ENCODE assay signal across 18 mouse cellular contexts in the genomic region with DNA sequence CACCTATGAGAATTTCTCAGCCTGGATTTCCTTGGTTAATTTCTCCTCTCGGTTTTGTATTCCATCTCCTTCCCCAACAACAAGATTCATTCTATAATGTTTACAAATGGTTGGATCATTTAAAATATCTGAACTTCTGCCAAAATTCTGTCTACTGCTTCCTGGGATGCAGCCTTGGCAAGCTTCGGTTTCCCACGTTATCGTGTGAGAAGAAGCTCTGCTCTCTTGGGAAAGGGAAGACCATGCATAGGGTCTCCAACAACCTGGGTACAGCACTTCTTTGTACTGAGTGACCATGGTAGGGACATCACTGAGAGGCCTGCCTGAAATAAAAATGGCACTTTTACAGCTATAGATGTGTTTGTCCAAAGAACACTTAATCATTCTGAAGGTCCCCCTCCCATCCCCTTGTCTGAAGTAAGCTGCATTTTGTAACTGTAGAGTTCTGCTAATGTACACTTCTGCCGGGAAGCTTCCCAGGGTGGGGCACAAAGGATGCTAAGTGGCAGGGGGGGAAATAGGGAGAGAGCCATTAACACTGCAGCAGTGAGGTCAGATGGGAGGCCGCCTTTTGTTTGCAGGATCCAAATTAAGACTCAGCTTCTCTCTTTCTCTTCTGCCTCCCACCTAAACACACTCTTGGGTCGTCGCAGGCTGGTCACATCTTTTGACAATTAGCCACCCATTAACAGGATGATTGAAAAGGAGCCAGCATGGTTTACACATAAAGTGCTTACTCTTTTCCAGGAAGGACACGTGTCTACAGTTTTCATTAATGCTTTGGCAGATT.
DNase-seq lines count a peak whose midpoint lies in the region; ATAC-seq and TF ChIP-seq lines count a peak whose summit lies in the region.
"Had no signal": no experiment of that assay in that cellular context is flagged by ENCODE, and none has a peak within 500 bp of the region (broad histone marks: within the 10 kb centered on the region; RNA-seq: fewer than 3 reads in every experiment).

No protein-coding gene starts in this region.

- peak; percentile 57 for DNase-seq in forebrain, embryonic 11.5 days (ENCODE audit: low spot score)
- peak; percentile 18 for DNase-seq in lung, postnatal 0 days (ENCODE audit: low spot score)
- no peak for DNase-seq in lung, adult 2 months
- DNase-seq in embryonic facial prominence, embryonic 14.5 days (ENCODE audit: low spot score) = peak; percentile 19
- DNase-seq in gastrocnemius, adult 8-10 months (ENCODE audit: low spot score in 2 of 2) = no peak
- no peak for DNase-seq in cerebellum, postnatal 25 days
- DNase-seq: adrenal gland, adult 2 months; cerebellum, postnatal 36 days; heart, adult 2 months; heart, postnatal 14 days; thymus, postnatal 4 days had no signal

- no peak for TF ChIP-seq POLR2A in lung, adult 2 months (IDR thresholded peaks at IDR 0.05; ENCODE audit: borderline replicate concordance, extremely low read depth, low read depth, low read length)

- ATAC-seq in forebrain, embryonic 11.5 days (replicated peaks; ENCODE audit: low FRiP score) = peak; percentile 65
- ATAC-seq in forebrain, embryonic 15.5 days (replicated peaks) = no peak
- peak; percentile 37; the same call in 1 of the 2 replicates for ATAC-seq in lung, postnatal 0 days
- ATAC-seq in embryonic facial prominence, embryonic 14.5 days (ENCODE audit: low read depth) = no peak
- peak; percentile 41; the same call in 1 of the 2 replicates for ATAC-seq in neural tube, embryonic 14.5 days (ENCODE audit: low read depth)
- ATAC-seq: intestine, embryonic 15.5 days had no signal

- no peaks in the 10 kb centered on the region for H3K36me3 ChIP-seq in forebrain, embryonic 11.5 days (ENCODE audit: control insufficient read depth, insufficient read depth, low read length)
- H3K36me3 ChIP-seq in forebrain, embryonic 15.5 days = no peaks in the 10 kb centered on the region
- no peaks in the 10 kb centered on the region for H3K36me3 ChIP-seq in lung, postnatal 0 days (ENCODE audit: insufficient read depth, low read length)
- H3K36me3 ChIP-seq in embryonic facial prominence, embryonic 14.5 days (ENCODE audit: control insufficient read depth, insufficient read depth, low read length) = no peaks in the 10 kb centered on the region
- no peaks in the 10 kb centered on the region for H3K36me3 ChIP-seq in neural tube, embryonic 14.5 days (ENCODE audit: control insufficient read depth, insufficient read depth, low read length)
- H3K36me3 ChIP-seq: intestine, embryonic 15.5 days had no signal

- H3K9ac ChIP-seq in forebrain, embryonic 11.5 days (ENCODE audit: low read length) = no peak overlapping the region
- H3K9ac ChIP-seq in forebrain, embryonic 15.5 days (replicated peaks) = no peak overlapping the region
- H3K9ac ChIP-seq in lung, postnatal 0 days (replicated peaks; ENCODE audit: low read depth) = no peak overlapping the region
- H3K9ac ChIP-seq in embryonic facial prominence, embryonic 14.5 days (ENCODE audit: low read depth, low read length) = no peak overlapping the region
- H3K9ac ChIP-seq in neural tube, embryonic 14.5 days (replicated peaks; ENCODE audit: low read depth, low read length) = no peak overlapping the region
- H3K9ac ChIP-seq: intestine, embryonic 15.5 days; liver, embryonic 14.5 days had no signal

- H3K4me1 ChIP-seq in forebrain, embryonic 11.5 days (replicated peaks; ENCODE audit: control insufficient read depth, insufficient read depth, low read length) = peaks cover 2% of the 10 kb centered on the region; the same call in 1 of the 2 replicates
- H3K4me1 ChIP-seq in forebrain, embryonic 15.5 days = peaks cover 6% of the 10 kb centered on the region
- H3K4me1 ChIP-seq in lung, postnatal 0 days (ENCODE audit: insufficient read depth, low read depth, low read length) = peaks cover 4% of the 10 kb centered on the region; the same call in 1 of the 2 replicates
- no peaks in the 10 kb centered on the region for H3K4me1 ChIP-seq in lung, adult 2 months (ENCODE audit: control insufficient read depth, insufficient read depth, low read length)
- no peaks in the 10 kb centered on the region for H3K4me1 ChIP-seq in embryonic facial prominence, embryonic 14.5 days (ENCODE audit: control insufficient read depth, insufficient read depth, low read length)
- peaks cover 4% of the 10 kb centered on the region; the same call in 1 of the 2 replicates for H3K4me1 ChIP-seq in neural tube, embryonic 14.5 days (ENCODE audit: control insufficient read depth, insufficient read depth, low read length)
- H3K4me1 ChIP-seq: megakaryocyte, embryonic 14.5 days had no signal

- 39% methylated on average over 9 of the region's 9 CpGs for WGBS in forebrain, embryonic 11.5 days
- 15% methylated on average over 9 of the region's 9 CpGs for WGBS in forebrain, embryonic 15.5 days
- 18% methylated on average over 9 of the region's 9 CpGs for WGBS in lung, postnatal 0 days
- 27% methylated on average over 9 of the region's 9 CpGs for WGBS in lung, adult 2 months
- 45% methylated on average over 9 of the region's 9 CpGs for WGBS in embryonic facial prominence, embryonic 14.5 days
- 28% methylated on average over 9 of the region's 9 CpGs for WGBS in neural tube, embryonic 14.5 days

- no peak for TF ChIP-seq EP300 in lung, postnatal 0 days (IDR thresholded peaks at IDR 0.05)

- H3K4me3 ChIP-seq in forebrain, embryonic 11.5 days (ENCODE audit: low read depth, low read length) = no peak overlapping the region
- H3K4me3 ChIP-seq in forebrain, embryonic 15.5 days = no peak overlapping the region
- H3K4me3 ChIP-seq in lung, postnatal 0 days (ENCODE audit: low read depth, low read length) = no peak overlapping the region
- H3K4me3 ChIP-seq in lung, adult 2 months (replicated peaks; ENCODE audit: extremely low read depth, low read depth, low read length) = no peak overlapping the region
- no peak overlapping the region for H3K4me3 ChIP-seq in embryonic facial prominence, embryonic 14.5 days (ENCODE audit: low read depth, low read length)
- no peak overlapping the region for H3K4me3 ChIP-seq in neural tube, embryonic 14.5 days (ENCODE audit: low read depth, low read length)
- H3K4me3 ChIP-seq: heart, adult 2 months; intestine, embryonic 15.5 days; megakaryocyte, embryonic 14.5 days; myocyte had no signal

- no peak overlapping the region for H3K27ac ChIP-seq in forebrain, embryonic 11.5 days (ENCODE audit: low read depth, low read length)
- H3K27ac ChIP-seq in forebrain, embryonic 15.5 days (replicated peaks) = no peak overlapping the region
- H3K27ac ChIP-seq in lung, postnatal 0 days (ENCODE audit: low read length) = no peak overlapping the region
- H3K27ac ChIP-seq in embryonic facial prominence, embryonic 14.5 days (replicated peaks; ENCODE audit: low read depth, low read length) = no peak overlapping the region
- H3K27ac ChIP-seq in neural tube, embryonic 14.5 days (ENCODE audit: low read depth, low read length) = no peak overlapping the region
- H3K27ac ChIP-seq: heart, adult 2 months; intestine, embryonic 15.5 days; liver, embryonic 14.5 days; stomach, postnatal 0 days had no signal

- no peak for TF ChIP-seq CTCF in lung, postnatal 0 days (IDR thresholded peaks at IDR 0.05)
- no peak for TF ChIP-seq CTCF in lung, adult 2 months (IDR thresholded peaks at IDR 0.05; ENCODE audit: insufficient read depth, low read length)

- H3K27me3 ChIP-seq in forebrain, embryonic 11.5 days (ENCODE audit: control insufficient read depth, insufficient read depth, low read length) = no peaks in the 10 kb centered on the region; the same call in 1 of the 2 replicates
- H3K27me3 ChIP-seq in forebrain, embryonic 15.5 days = no peaks in the 10 kb centered on the region
- H3K27me3 ChIP-seq in lung, postnatal 0 days (replicated peaks; ENCODE audit: insufficient read depth, low read length) = no peaks in the 10 kb centered on the region
- H3K27me3 ChIP-seq in embryonic facial prominence, embryonic 14.5 days (replicated peaks; ENCODE audit: control insufficient read depth, insufficient read depth, low read length) = no peaks in the 10 kb centered on the region
- no peaks in the 10 kb centered on the region for H3K27me3 ChIP-seq in neural tube, embryonic 14.5 days (ENCODE audit: control insufficient read depth, insufficient read depth, low read length)
- H3K27me3 ChIP-seq: intestine, embryonic 15.5 days; megakaryocyte, embryonic 14.5 days had no signal

- H3K9me3 ChIP-seq in forebrain, embryonic 11.5 days (ENCODE audit: control insufficient read depth, low read length) = no peaks in the 10 kb centered on the region
- no peaks in the 10 kb centered on the region for H3K9me3 ChIP-seq in forebrain, embryonic 15.5 days
- no peaks in the 10 kb centered on the region for H3K9me3 ChIP-seq in lung, postnatal 0 days (ENCODE audit: low read length)
- no peaks in the 10 kb centered on the region for H3K9me3 ChIP-seq in embryonic facial prominence, embryonic 14.5 days (ENCODE audit: control insufficient read depth, low read length)
- H3K9me3 ChIP-seq in neural tube, embryonic 14.5 days (ENCODE audit: control insufficient read depth, low read length) = no peaks in the 10 kb centered on the region
- H3K9me3 ChIP-seq: intestine, embryonic 15.5 days had no signal

- H3K4me2 ChIP-seq in forebrain, embryonic 11.5 days (ENCODE audit: low read depth, low read length, severe bottlenecking) = no peak overlapping the region
- H3K4me2 ChIP-seq in forebrain, embryonic 15.5 days (replicated peaks) = no peak overlapping the region; the same call in 1 of the 2 replicates
- no peak overlapping the region for H3K4me2 ChIP-seq in lung, postnatal 0 days (replicated peaks; ENCODE audit: low read depth, low read length)
- H3K4me2 ChIP-seq in embryonic facial prominence, embryonic 14.5 days (ENCODE audit: low read depth, low read length) = no peak overlapping the region
- H3K4me2 ChIP-seq in neural tube, embryonic 14.5 days (ENCODE audit: low read depth, low read length) = no peak overlapping the region
- H3K4me2 ChIP-seq: intestine, embryonic 15.5 days had no signal

Comparison
In these comparisons a context has a peak if more than half of its experiments do, and no peak if none do; other contexts are left out.
1. ATAC-seq: peak in forebrain, embryonic 11.5 days (single experiment), lung, postnatal 0 days (single experiment) and neural tube, embryonic 14.5 days (single experiment); none in forebrain, embryonic 15.5 days (single experiment) and embryonic facial prominence, embryonic 14.5 days (single experiment).
2. DNase-seq: peak in forebrain, embryonic 11.5 days (single experiment), lung, postnatal 0 days (single experiment) and embryonic facial prominence, embryonic 14.5 days (single experiment); none in lung, adult 2 months (single experiment), gastrocnemius, adult 8-10 months (0 of 2) and cerebellum, postnatal 25 days (0 of 2).